Mouse (Mus musculus) kidney, postnatal 0 days (tissue): ENCODE measurements around the gene Lyrm9. TPM values are rescaled to one million over a fixed set of nuclear protein-coding genes. Genes with fewer than 3 reads are reported as not detected.
A peak's percentile ranks its signal among the peaks of the same experiment; 100 is the strongest.

Experiments
- ATAC-seq: fragments of 200-750 bp; cut with Nextera tagmentation; replicated peaks from 2 replicates; pipeline ENCODE4 v1.8.0; 2017; ENCODE audit warnings: low read depth, moderate number of reproducible peaks, moderate TSS enrichment, moderate library complexity; ENCODE audit not compliant: low FRiP score
- DNase-seq: peaks from one replicate; pipeline ENCODE4 v3.0.0-alpha.2; 2016; ENCODE audit warnings: low spot score
- H3K27ac ChIP-seq: fragments of 300-500 bp; sonication (generic); 2 replicates; pipeline ENCODE4 v1.5.1; 2014; ENCODE audit warnings: mild to moderate bottlenecking
- H3K27me3 ChIP-seq: fragments of 300-500 bp; sonication (generic); 2 replicates; pipeline ENCODE4 v1.6.1; 2014; ENCODE audit warnings: low read length, mixed read lengths; ENCODE audit not compliant: insufficient read depth
- H3K36me3 ChIP-seq: fragments of 300-500 bp; sonication (generic); 2 replicates; pipeline ENCODE4 v1.6.1; 2014; ENCODE audit warnings: low read length, mixed read lengths; ENCODE audit not compliant: insufficient read depth
- H3K4me1 ChIP-seq: fragments of 300-500 bp; sonication (generic); replicated peaks from 2 replicates; pipeline ENCODE4 v1.6.1; 2014; ENCODE audit warnings: antibody characterized with exemption, low read length, mixed read lengths; ENCODE audit not compliant: insufficient read depth
- H3K4me2 ChIP-seq: fragments of 300-500 bp; sonication (generic); 2 replicates; pipeline ENCODE4 v1.6.1; 2014; ENCODE audit warnings: mild to moderate bottlenecking, low read length, moderate library complexity, mixed read lengths
- H3K4me3 ChIP-seq: fragments of 300-500 bp; sonication (generic); replicated peaks from 2 replicates; pipeline ENCODE4 v1.5.1; 2014; ENCODE audit warnings: low read depth, low read length
- H3K9ac ChIP-seq: fragments of 300-500 bp; sonication (generic); 2 replicates; pipeline ENCODE4 v1.6.1; 2014; ENCODE audit warnings: low read depth, low read length
- H3K9me3 ChIP-seq: fragments of 300-500 bp; sonication (generic); replicated peaks from 2 replicates; pipeline ENCODE4 v1.6.1; 2016; ENCODE audit warnings: low read length, inconsistent platforms, mixed read lengths
- CTCF ChIP-seq: IDR thresholded peaks from 2 replicates; pipeline ENCODE4 v1.5.1; 2016; ENCODE audit warnings: antibody characterized with exemption, low read depth, mild to moderate bottlenecking, moderate library complexity
- WGBS: fragments of 180-500 bp; shearing (Covaris S2); extraction: QIAGEN DNeasy Blood & Tissue Kit; methylation state at CpG from one replicate; pipeline ENCODE4 v1.1.7; 2014; 5-methylcytosine and 5-hydroxymethylcytosine counted together
- polyA plus RNA-seq: library from polyadenylated mRNA; unstranded; fragments of >200 nt; fragmentation: Nextera tagmentation; extraction: Ambion mirVana; gene quantifications from 2 replicates; pipeline ENCODE4 v1.2.1, GENCODE M21; 2015

Gene Lyrm9
- polyA plus RNA-seq, 1 experiment from 2014 or later = 28.6 TPM

DNA sequence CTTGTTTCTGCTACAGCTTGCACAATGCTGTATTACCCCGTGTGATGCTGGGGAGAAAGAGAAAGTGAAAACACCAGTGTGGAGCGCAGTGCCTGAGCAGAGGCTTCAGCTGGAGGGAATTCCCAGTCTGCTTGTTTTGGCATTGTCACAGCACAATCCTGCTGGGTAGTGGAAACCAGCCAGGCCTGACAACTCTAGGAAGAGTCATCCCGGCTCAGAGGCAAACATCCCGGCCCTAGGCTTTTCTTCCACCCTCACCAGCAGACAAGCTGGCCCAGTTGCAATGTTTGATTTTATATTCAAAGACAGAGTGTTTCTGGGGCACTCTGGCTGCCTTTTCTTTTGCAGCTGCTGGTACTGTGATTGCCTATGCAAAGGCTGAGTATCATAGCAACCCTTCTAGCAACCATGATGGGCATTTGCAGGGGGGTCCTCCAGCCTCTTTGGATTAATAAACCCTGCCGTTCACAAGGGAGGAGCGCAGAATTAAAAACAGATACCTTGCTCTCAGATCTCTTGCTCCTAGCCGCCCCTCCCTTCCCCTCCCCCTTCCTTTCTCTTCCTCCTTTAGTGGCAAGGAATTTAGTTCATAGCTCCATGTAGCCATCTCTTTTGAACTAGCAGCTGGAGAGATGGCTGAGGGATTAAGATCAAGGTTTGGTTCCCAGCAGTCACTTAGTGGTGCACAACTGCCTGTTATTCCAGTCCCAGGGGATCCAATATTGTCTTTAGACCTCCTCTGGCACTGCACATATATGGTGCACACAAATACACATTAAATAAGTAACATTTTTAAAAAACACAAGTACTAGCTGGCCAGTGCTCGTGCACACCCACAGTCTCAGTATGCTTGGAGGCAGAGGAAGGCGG lies 61.0 kb downstream of the Lyrm9 start:
- H3K27ac ChIP-seq = peak overlapping the region; percentile 31; the same call in 1 of the 2 replicates
- ATAC-seq = no peak
- no peak overlapping the region for H3K4me3 ChIP-seq

DNA sequence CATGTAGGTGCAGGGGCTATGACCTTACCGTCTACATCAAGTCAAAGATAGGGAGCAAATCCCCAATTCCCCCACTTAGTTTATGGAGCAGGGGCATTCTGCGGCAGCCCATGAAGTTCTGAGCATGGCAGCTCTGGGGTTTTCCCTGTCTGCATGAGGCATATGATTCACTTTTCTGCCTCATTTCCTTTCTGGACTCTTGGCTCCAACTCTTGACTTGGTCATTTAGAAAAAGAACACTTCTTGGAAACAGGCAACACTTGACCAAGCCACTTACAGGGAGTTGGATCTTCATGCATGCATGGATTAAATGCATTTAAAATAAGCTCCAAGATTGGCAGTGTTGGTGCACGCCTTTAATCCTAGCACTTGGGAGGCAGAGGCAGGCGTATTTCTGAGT lies 62.8 kb downstream of the Lyrm9 start:
- no peaks in the 10 kb centered on the region for H3K27me3 ChIP-seq
- H3K9ac ChIP-seq = no peak overlapping the region
- no peak for TF ChIP-seq CTCF
- no peaks in the 10 kb centered on the region for H3K9me3 ChIP-seq
- WGBS = 86% methylated on average over 4 of the region's 4 CpGs
- ATAC-seq (no peak), DNase-seq (no peak)
- H3K4me2 ChIP-seq = no peak overlapping the region
- no peaks in the 10 kb centered on the region for H3K4me1 ChIP-seq
- no peaks in the 10 kb centered on the region for H3K36me3 ChIP-seq
- no peak overlapping the region for H3K27ac ChIP-seq
- no peak overlapping the region for H3K4me3 ChIP-seq

More for the DNA sequence above, 61.0 kb downstream of the Lyrm9 start:
- no peak overlapping the region for H3K9ac ChIP-seq
- no peaks in the 10 kb centered on the region for H3K36me3 ChIP-seq
- no peak for TF ChIP-seq CTCF
- WGBS = 42% methylated on average over 9 of the region's 9 CpGs
- no peaks in the 10 kb centered on the region for H3K4me1 ChIP-seq
- 0 out of 2 replicates have a peak overlapping the region, but pooled peaks have one; percentile 2 for H3K4me2 ChIP-seq
- no peaks in the 10 kb centered on the region for H3K9me3 ChIP-seq
- peak; percentile 83 for DNase-seq
- H3K27me3 ChIP-seq = no peaks in the 10 kb centered on the region

Other genes starting within 250 kb of the Lyrm9 start
- 19.2 and 20.8 TPM in 2 replicates for gene Nlk, start 129.2 kb upstream of the Lyrm9 start, polyA plus RNA-seq
- 53.6 and 55.8 TPM in 2 replicates for gene Ccnq, start 74.9 kb upstream of the Lyrm9 start, polyA plus RNA-seq
- gene Nos2, start 94.2 kb downstream of the Lyrm9 start, polyA plus RNA-seq = 0.92 and 1.2 TPM in 2 replicates
- gene Lgals9, start 158.4 kb downstream of the Lyrm9 start, polyA plus RNA-seq = 87.9 and 94.0 TPM in 2 replicates